Mouse (Mus musculus) cerebellum, adult 9-10 months (tissue): ENCODE measurements around the gene Specc1.

Experiments used
- DNase-seq: peaks from one replicate; pipeline ENCODE4 v3.0.0; 2022

The Specc1 gene

GRCm38 (mm10) chr11:61970901-61971300 lies 14.3 kb downstream of the Specc1 start:
- DNase-seq: no peak

GRCm38 (mm10) chr11:61971441-61972221 lies 15.1 kb downstream of the Specc1 start:
- DNase-seq: no peak

DNA sequence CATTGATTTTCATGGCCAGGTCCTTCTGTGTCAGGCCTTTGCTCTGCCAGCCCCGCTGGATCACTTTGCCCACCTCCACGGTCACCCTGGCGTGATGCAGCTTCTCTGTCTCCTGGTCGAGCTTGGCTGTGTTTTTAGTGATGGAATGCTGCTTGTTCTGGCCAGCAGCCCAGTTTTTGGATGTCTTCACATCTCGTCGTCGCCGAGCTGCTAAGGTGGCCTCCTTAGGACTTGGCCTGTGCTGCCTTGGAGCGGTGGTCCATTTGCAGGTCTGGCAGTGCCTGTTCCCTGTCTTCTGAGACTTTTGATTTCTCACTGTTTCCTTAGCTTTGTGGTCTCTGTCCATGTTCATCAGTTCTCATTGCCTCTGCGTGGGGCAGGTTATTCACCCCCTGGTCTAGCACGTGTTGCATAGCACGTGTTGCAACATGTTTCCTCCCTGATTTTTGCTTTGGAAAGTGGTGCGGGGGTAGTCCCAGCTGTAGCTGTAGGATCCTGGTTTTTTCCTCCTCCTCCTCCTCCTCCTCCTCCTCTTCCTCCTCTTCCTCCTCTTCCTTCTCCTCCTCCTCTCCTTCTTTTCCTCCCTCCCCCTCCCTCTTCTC lies 17.6 kb downstream of the Specc1 start:
- no peak for DNase-seq

- no peak for DNase-seq
Observed at GRCm38 (mm10) chr11:61975783-61976182, 19.2 kb downstream of the Specc1 start.

DNA sequence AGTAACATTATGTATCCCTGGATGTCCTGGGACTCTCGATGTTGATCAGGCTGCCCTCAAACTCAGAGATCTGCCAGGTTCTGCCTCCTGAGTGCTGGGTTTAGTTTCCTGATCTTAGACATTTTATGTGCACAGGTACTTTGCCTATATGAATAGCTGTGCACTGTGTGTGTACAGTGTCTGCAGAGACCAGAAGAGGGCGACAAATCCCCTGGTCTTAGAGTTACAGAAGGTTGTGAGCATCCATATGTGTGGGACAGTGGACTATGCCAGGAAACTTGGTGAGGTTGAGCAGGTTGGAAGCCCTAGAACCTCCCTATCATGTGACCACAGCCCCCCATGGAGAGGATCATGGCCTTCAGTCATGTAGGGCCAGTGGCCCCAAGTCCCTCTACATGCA lies 24.7 kb downstream of the Specc1 start:
- no peak for DNase-seq

DNA sequence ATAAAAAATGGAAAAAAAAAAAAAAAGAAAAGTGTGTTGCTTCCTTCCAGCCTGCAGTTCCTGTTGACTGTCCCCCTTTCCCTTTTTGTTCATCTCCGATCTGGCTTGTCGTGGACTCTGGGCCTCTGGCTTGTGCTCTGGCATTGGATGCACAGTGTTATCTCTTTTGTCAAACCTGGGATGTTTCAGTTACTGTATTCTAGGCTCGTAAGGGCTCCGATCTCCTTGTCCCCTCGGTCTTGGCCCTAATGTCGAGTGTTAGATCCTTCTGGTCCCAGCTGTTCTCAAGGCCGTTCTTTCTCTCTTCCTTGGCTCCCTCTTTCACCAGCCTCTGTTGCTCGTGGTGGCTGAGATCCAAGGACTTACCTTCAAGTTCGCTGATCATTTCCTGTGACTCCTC lies 26.3 kb downstream of the Specc1 start:
- no peak for DNase-seq

- DNase-seq: no peak
Observed at GRCm38 (mm10) chr11:61986939-61987338, 30.4 kb downstream of the Specc1 start.

GRCm38 (mm10) chr11:61989647-61990046 lies 33.1 kb downstream of the Specc1 start:
- no peak for DNase-seq

DNA sequence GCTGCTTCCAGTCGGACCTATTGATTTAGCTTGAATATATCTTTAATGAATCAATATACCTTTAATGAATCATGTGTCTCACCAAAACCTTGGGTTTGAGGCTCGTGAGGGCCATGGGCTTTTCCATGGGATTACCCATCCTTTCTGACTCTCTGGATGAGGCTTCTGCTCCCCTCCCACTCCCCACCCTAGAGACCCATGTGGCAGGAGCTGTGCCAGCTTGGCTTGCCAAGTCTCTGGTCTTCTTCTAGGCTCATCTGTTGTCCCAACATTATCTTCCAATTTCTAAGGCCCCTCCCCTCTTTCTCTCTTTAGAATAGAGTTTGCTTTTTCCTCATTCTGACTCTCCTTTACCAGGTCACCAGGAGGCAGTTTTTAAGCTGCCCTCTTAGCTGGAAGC lies 35.0 kb downstream of the Specc1 start:
- DNase-seq: no peak

DNA sequence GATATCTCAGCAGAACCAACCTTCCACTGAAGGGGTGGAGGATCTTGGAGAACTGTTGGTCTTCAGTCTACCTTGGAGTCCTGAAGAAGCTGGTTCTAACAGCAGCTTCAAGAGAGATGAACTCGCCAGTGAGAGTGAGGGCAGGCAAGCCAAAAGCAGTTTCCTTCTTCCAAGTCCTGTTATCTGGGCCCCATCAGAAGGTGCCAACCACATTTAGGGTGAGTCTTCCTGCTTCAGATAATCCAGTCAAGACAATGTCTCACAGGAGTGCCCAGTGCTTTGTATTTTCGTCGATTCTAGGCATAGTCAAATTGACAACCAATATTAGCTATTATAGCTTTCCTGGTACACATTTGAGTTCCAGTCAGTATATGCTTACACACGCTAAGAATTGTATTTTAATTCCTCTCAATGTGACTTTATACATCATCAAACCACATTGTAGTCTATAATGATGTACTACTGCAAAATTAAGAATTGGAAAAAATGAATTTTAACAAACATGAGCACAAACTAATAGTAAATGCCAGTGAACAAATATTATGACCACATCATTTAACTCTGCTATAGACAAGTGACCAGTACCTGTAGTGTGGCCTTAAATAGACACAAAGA lies 36.2 kb downstream of the Specc1 start:
- DNase-seq: no peak

DNA sequence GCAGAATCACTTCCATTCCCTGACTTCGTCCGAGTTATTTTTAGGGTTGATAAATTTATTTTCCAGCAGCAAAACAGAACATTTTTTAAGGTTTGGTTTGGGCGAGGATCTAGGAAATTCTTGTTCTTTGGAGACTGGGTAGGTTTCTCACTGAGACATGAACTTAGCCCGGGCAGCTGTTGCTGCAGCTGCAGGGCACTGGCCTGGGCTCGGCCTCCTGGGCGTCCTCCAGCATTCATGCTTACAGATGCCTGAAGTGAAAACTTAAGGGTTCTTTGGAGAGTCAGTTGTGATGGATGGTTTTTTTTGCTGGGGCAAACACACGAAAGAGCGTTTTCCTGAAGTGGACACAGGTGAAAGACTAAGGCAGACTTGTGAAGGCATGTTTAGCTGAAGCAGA lies 42.9 kb downstream of the Specc1 start:
- DNase-seq: no peak

GRCm38 (mm10) chr11:62000099-62000498 lies 43.5 kb downstream of the Specc1 start:
- no peak for DNase-seq

DNA sequence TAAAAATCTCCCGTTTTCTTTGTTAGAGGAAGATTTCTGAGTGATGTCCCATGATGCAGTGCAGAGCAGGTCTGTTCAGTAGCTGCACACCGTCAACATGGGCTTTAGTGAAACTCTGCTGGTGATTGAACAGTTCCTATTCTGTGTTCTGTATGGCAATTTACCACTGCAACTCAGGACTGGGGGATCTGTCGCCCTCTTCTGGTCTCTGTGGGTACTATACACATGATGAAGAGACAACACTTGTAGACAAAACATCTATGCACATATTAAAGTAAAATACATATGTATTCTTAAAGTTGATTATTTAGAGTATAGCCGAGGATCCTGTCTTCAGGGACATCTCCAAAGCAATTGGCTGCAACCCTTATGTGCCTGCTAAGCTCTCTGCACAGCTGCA lies 45.4 kb downstream of the Specc1 start:
- no peak for DNase-seq

DNA sequence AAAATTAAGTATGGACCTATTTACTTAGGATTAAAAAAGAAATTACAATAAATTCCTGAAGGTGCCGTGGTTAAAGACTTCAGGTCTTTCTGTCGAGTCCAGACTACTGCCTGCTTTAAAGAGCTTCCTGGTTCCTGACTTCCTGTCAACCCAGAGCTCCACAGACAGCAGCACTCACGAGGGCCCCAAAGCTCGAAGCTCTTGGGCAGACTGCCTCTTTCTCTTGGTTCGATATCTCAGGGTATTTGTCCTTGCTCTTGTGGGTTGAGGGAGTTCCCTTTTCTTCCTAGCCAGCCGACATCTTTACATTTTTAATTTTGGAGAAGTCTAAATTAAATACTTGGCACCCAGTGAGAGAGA lies 48.3 kb downstream of the Specc1 start:
- no peak for DNase-seq

- peak; percentile 50 for DNase-seq
Observed at GRCm38 (mm10) chr11:62005241-62005910, 48.8 kb downstream of the Specc1 start.

DNA sequence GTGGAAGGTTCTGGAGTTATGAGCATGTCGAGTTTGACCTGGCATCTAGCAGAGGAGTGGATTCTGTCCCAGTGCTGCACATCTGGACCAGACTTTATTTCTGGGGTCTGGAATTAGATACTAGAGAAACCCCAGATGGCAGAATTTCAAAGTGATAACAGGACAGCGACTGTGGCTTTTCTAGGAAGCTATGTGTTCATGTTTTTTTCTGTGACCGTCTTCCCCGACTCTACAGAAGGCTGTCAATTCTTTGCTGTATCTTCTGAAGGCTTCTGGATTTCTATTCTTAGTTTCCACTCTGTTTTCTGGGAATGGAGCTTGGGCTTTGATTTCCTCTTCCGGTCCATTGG lies 49.3 kb downstream of the Specc1 start:
- DNase-seq: no peak

DNA sequence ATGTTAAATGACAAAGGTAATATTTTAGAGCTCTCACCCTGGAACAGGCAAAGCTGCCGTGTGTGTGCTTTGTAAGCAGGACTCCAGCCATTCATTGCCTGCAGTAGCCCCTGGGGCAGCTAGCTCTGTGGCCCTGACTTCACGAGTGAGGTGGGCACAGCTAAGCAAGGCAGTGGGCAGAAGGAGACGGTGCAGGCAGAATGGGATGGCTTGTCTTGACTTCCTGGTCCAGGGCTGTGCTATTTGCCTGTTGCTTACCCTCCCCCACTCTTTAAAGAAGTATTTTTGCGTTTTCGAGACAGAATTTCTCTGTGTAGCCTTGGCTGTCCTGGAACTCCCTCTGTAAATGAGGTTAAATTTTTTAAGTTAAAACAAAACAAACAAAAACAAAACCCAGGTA lies 50.1 kb downstream of the Specc1 start:
- DNase-seq: no peak

DNA sequence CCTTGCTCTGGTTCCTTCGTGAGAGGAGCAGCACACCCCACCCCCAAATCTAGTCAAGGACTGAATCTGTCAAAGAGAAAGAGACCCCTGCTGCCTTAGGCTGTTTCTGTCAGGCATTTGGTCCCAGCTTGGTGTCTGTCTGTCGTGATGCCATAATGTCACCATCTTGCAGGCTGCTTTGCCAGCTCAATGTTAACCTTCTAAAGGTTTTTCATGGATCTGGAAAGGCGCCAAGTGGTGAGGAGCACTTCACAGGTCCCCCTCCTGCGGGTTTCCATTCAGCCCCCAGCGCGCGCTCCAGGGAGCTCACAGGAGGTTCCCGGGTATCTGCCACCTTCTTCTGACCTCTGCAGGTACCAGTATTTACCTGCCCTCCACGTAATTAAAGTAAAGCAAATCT lies 51.4 kb downstream of the Specc1 start:
- DNase-seq: peak; percentile 63

GRCm38 (mm10) chr11:62010625-62011231 lies 54.2 kb downstream of the Specc1 start:
- peak; percentile 53 for DNase-seq

DNA sequence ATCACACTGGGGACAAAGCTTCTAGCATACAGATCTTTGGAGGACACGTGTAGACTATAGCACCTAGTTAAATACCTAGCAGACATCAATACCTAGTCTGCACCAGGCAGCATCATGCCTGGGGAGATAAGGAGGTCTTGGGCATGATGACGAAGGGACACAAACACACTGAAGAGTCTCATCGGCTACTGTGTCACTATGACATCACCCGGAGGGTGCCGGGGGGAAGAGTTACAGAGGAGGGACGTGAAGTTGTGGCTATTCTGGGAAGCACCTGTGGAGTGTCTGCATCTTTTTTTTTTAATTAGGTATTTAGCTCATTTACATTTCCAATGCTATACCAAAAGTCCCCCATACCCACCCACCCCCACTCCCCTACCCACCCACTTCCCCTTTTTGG lies 55.5 kb downstream of the Specc1 start:
- no peak for DNase-seq

GRCm38 (mm10) chr11:62013449-62013848 lies 56.9 kb downstream of the Specc1 start:
- no peak for DNase-seq

DNA sequence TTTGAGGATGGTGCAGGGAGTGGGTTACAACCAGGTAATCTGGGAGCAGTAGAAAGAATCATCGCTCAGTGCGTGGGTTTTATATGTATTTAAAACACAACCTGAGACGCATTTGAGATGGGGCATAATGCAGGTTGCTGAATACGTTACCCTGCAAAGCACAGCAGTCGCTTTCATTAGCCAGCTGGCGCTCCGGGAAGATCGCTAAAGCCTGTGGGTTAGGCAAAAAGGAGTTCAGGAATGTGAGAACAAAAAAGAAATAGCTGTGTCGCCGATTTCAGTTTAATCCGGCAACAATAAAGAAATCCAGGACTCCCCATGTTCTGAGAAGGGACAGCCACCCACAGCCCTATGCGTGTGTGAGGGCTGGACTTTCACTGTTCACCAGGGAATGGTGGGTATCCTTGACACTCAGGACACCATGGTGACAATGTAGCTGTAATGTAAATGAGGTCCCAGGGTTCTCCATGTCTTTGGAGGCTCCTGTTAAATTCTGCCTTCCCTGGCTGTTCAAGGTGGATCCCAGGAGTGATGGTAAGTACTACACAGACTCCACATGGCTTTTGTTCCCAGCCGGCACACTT lies 58.6 kb downstream of the Specc1 start:
- DNase-seq: peak; percentile 50

DNA sequence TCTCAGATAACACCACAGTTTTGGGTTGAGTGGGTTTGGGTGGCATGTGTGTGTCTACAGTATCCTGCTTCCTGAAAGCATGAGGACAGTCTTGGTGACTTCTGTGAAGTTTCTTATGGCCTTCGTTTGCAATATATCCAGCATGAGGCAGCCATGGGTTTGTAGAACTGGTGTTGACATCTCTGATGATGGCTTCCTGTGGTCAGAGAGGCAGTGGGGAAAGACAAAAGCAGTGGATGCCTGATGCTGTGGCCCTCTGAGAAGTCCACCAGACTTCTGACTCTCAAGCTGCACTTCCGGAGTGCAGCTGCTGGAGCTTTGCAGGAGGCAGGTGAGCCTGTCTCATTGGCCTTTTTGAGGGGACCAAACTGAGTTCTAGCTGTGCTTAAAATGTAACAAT lies 60.4 kb downstream of the Specc1 start:
- DNase-seq: no peak
